Mouse (Mus musculus) embryonic fibroblast, embryonic 13.5 days (primary cell): ENCODE results near the gene Ap1g1. TPM values are rescaled to one million over a fixed set of nuclear protein-coding genes. Genes with fewer than 3 reads are reported as not detected.
"Not testable (repeated sequence)": the region's sequence is repeated elsewhere in the genome, so short reads cannot be mapped to it uniquely, and the experiment has no call there.

ENCODE experiments used
- H3K27ac ChIP-seq: 2 replicates; pipeline ENCODE4 v1.5.1; 2012; ENCODE audit warnings: low read length, control low read depth, inconsistent platforms; ENCODE audit not compliant: insufficient read depth
- H3K4me1 ChIP-seq: 2 replicates; pipeline ENCODE4 v1.6.1; 2011; ENCODE audit warnings: low read length; ENCODE audit not compliant: control insufficient read depth, insufficient read depth
- H3K4me3 ChIP-seq: 2 replicates; pipeline ENCODE4 v1.5.1; 2011; ENCODE audit warnings: mild to moderate bottlenecking, control low read depth, low read length; ENCODE audit not compliant: insufficient read depth
- CTCF ChIP-seq: IDR thresholded peaks from 2 replicates; pipeline ENCODE4 v1.5.1; 2011; ENCODE audit warnings: mild to moderate bottlenecking, control low read depth, low read length, moderate library complexity, borderline replicate concordance; ENCODE audit not compliant: insufficient read depth
- POLR2A ChIP-seq: IDR thresholded peaks from 2 replicates; pipeline ENCODE4 v1.6.1; 2011; ENCODE audit warnings: low read depth, mild to moderate bottlenecking, control low read depth, low read length, moderate library complexity
- polyA plus RNA-seq: library from polyadenylated mRNA; stranded (reverse); fragments of >200 nt; gene quantifications from 2 replicates; pipeline ENCODE4 v1.2.4, GENCODE M21; 2011; ENCODE audit warnings: low read depth; ENCODE audit not compliant: missing spikeins, insufficient read length

Ap1g1 gene
- polyA plus RNA-seq, 1 experiment, result 71.7 TPM

- Histone ChIP-seq H3K4me1 (peaks cover 5% of the 10 kb centered on the region), H3K4me3 (no peak overlapping the region), H3K27ac (no peak overlapping the region)
- no peak for TF ChIP-seq CTCF
- TF ChIP-seq POLR2A, result no peak
Observed at GRCm38 (mm10) chr8:109751731-109752485, 26.4 kb upstream of the Ap1g1 start.

GRCm38 (mm10) chr8:109754696-109755095 is 23.7 kb upstream of the Ap1g1 start:
- no peak overlapping the region for H3K4me3 ChIP-seq
- peaks cover 5% of the 10 kb centered on the region for H3K4me1 ChIP-seq
- TF ChIP-seq POLR2A, result no peak
- TF ChIP-seq CTCF, result no peak
- no peak overlapping the region for H3K27ac ChIP-seq

- not testable (repeated sequence) for H3K27ac ChIP-seq, H3K4me3 ChIP-seq
Observed at GRCm38 (mm10) chr8:109755554-109755953, 22.8 kb upstream of the Ap1g1 start.

GRCm38 (mm10) chr8:109756849-109757248 is 21.5 kb upstream of the Ap1g1 start:
- H3K4me1 ChIP-seq, result no peaks in the 10 kb centered on the region
- H3K27ac ChIP-seq, result no peak overlapping the region
- H3K4me3 ChIP-seq, result no peak overlapping the region
- TF ChIP-seq CTCF (no peak), POLR2A (no peak)

More at GRCm38 (mm10) chr8:109755554-109755953, 22.8 kb upstream of the Ap1g1 start:
- not testable (repeated sequence) for H3K4me1 ChIP-seq

GRCm38 (mm10) chr8:109759426-109759825 is 18.9 kb upstream of the Ap1g1 start:
- Histone ChIP-seq H3K27ac (no peak overlapping the region), H3K4me3 (no peak overlapping the region), H3K4me1 (no peaks in the 10 kb centered on the region)
- TF ChIP-seq CTCF, result no peak
- TF ChIP-seq POLR2A, result no peak

GRCm38 (mm10) chr8:109760221-109760620 is 18.1 kb upstream of the Ap1g1 start:
- TF ChIP-seq CTCF (no peak), POLR2A (no peak)
- Histone ChIP-seq H3K4me1 (no peaks in the 10 kb centered on the region), H3K4me3 (no peak overlapping the region), H3K27ac (no peak overlapping the region)

GRCm38 (mm10) chr8:109764031-109764430 is 14.3 kb upstream of the Ap1g1 start:
- H3K4me3 ChIP-seq, result no peak overlapping the region
- no peaks in the 10 kb centered on the region; the same call in 1 of the 2 replicates for H3K4me1 ChIP-seq
- TF ChIP-seq CTCF (no peak), POLR2A (no peak)
- no peak overlapping the region for H3K27ac ChIP-seq

- no peak for TF ChIP-seq CTCF
- TF ChIP-seq POLR2A, result no peak
- Histone ChIP-seq H3K4me1 (no peaks in the 10 kb centered on the region; the same call in 1 of the 2 replicates), H3K4me3 (no peak overlapping the region), H3K27ac (no peak overlapping the region)
Observed at GRCm38 (mm10) chr8:109766081-109766480, 12.3 kb upstream of the Ap1g1 start.

GRCm38 (mm10) chr8:109773154-109773553 is 5.2 kb upstream of the Ap1g1 start:
- H3K4me3 ChIP-seq, result no peak overlapping the region
- TF ChIP-seq POLR2A (no peak), CTCF (no peak)
- H3K27ac ChIP-seq, result no peak overlapping the region
- H3K4me1 ChIP-seq, result no peaks in the 10 kb centered on the region

GRCm38 (mm10) chr8:109777851-109778250 is 503 bp upstream of the Ap1g1 start:
- TF ChIP-seq POLR2A, result no peak
- TF ChIP-seq CTCF, result no peak
- peak overlapping the region; percentile 36; the same call in 1 of the 2 replicates for H3K4me3 ChIP-seq
- peaks cover 2% of the 10 kb centered on the region; the same call in 1 of the 2 replicates for H3K4me1 ChIP-seq
- H3K27ac ChIP-seq, result no peak overlapping the region
